Mouse (Mus musculus) liver, embryonic 14.5 days (tissue): ENCODE data around the gene Dcdc2a. TPM values are rescaled to one million over a fixed set of nuclear protein-coding genes. Genes with fewer than 3 reads are reported as not detected.

ENCODE experiments used
- ATAC-seq: fragments of 200-750 bp; cut with Nextera tagmentation; 2 replicates; pipeline ENCODE4 v1.8.0; 2017; ENCODE audit warnings: moderate number of reproducible peaks, mild to moderate bottlenecking, moderate library complexity; ENCODE audit not compliant: insufficient read depth
- DNase-seq, 3 experiments: peaks; one replicate each; pipeline ENCODE4 v3.0.0-alpha.2; 2012 to 2013; ENCODE audit warnings: low read depth in 3 of 3, low spot score in 3 of 3
- H3K27ac ChIP-seq: fragments of 300-500 bp; sonication (generic); 2 replicates; pipeline ENCODE4 v1.5.1; 2014; ENCODE audit warnings: moderate library complexity, mild to moderate bottlenecking, control low read depth, inconsistent platforms
- H3K27me3 ChIP-seq: fragments of 300-500 bp; sonication (generic); 2 replicates; pipeline ENCODE4 v1.6.1; 2014; ENCODE audit warnings: mild to moderate bottlenecking, low read length, moderate library complexity; ENCODE audit not compliant: control insufficient read depth, insufficient read depth
- H3K36me3 ChIP-seq: fragments of 300-500 bp; sonication (generic); replicated peaks from 2 replicates; pipeline ENCODE4 v1.6.1; 2014; ENCODE audit warnings: low read depth; ENCODE audit not compliant: control insufficient read depth, insufficient read depth
- H3K4me1 ChIP-seq, 2 experiments: fragments of 200-500 bp in 1 of 2; fragments of 300-500 bp in 1 of 2; sonication (generic) in 1 of 2; replicated peaks; 2 replicates each; pipeline ENCODE4 v1.6.1; 2012 to 2014; ENCODE audit warnings: antibody characterized with exemption in 1 of 2, inconsistent platforms in 1 of 2, low read length in 1 of 2; ENCODE audit not compliant: control insufficient read depth in 2 of 2, insufficient read depth in 2 of 2
- H3K4me2 ChIP-seq: fragments of 300-500 bp; sonication (generic); 2 replicates; pipeline ENCODE4 v1.6.1; 2014; ENCODE audit warnings: low read depth, mild to moderate bottlenecking, control low read depth, moderate library complexity
- H3K4me3 ChIP-seq, 2 experiments: fragments of 200-500 bp in 1 of 2; fragments of 300-500 bp in 1 of 2; sonication (generic) in 1 of 2; 2 replicates each; pipeline ENCODE4 v1.5.1; 2012 to 2014; ENCODE audit warnings: low read depth in 2 of 2, low read length in 2 of 2, mild to moderate bottlenecking in 2 of 2, control low read depth in 1 of 2, inconsistent platforms in 1 of 2, moderate library complexity in 1 of 2; ENCODE audit not compliant: insufficient read depth in 1 of 2
- H3K9ac ChIP-seq: fragments of 300-500 bp; sonication (generic); replicated peaks from 2 replicates; pipeline ENCODE4 v1.6.1; 2014; ENCODE audit warnings: mild to moderate bottlenecking, control low read depth, moderate library complexity
- H3K9me3 ChIP-seq: fragments of 300-500 bp; sonication (generic); 2 replicates; pipeline ENCODE4 v1.6.1; 2016; ENCODE audit warnings: low read length, mixed read lengths; ENCODE audit not compliant: control insufficient read depth
- CTCF ChIP-seq: IDR thresholded peaks from 2 replicates; pipeline ENCODE4 v1.5.1; 2016; ENCODE audit warnings: antibody characterized with exemption, low read depth, control low read depth
- EP300 ChIP-seq: IDR thresholded peaks from 2 replicates; pipeline ENCODE4 v1.6.1; 2016; ENCODE audit warnings: antibody characterized with exemption, low read depth
- WGBS: fragments of 180-500 bp; shearing (Covaris S2); extraction: QIAGEN DNeasy Blood & Tissue Kit; methylation state at CpG from one replicate; pipeline ENCODE4 v1.1.7; 2014; ENCODE audit not compliant: insufficient replicate concordance; 5-methylcytosine and 5-hydroxymethylcytosine counted together
- polyA plus RNA-seq, 2 experiments: library from polyadenylated mRNA; depleted of rRNA in 1 of 2; stranded (reverse) in 1 of 2; unstranded in 1 of 2; fragments of >200 nt; fragmentation: Nextera tagmentation in 1 of 2; extraction: Ambion mirVana in 1 of 2; gene quantifications; 2 replicates each; pipeline versions ENCODE4 v1.2.1 to v1.2.3; 2012 to 2014

Dcdc2a gene
- polyA plus RNA-seq, 2 experiments: 0.08 to 0.27 TPM

GRCm38 (mm10) chr13:25127806-25128205, 72.0 kb downstream of the Dcdc2a start:
- Histone ChIP-seq H3K9me3 (no peaks in the 10 kb centered on the region), H3K4me2 (no peak overlapping the region), H3K9ac (no peak overlapping the region), H3K4me3 (no peak overlapping the region), H3K36me3 (no peaks in the 10 kb centered on the region), H3K27me3 (no peaks in the 10 kb centered on the region), H3K4me1 (no peaks in the 10 kb centered on the region), H3K27ac (no peak overlapping the region)
- no peak for TF ChIP-seq CTCF
- 72% methylated on average over 6 of the region's 6 CpGs for WGBS
- DNase-seq (no peak), ATAC-seq (no peak)

GRCm38 (mm10) chr13:25128766-25129165, 73.0 kb downstream of the Dcdc2a start:
- Histone ChIP-seq H3K4me1 (no peaks in the 10 kb centered on the region), H3K27me3 (no peaks in the 10 kb centered on the region), H3K4me2 (no peak overlapping the region), H3K9ac (no peak overlapping the region), H3K9me3 (no peaks in the 10 kb centered on the region), H3K27ac (no peak overlapping the region), H3K36me3 (no peaks in the 10 kb centered on the region), H3K4me3 (no peak overlapping the region)
- TF ChIP-seq CTCF: no peak
- TF ChIP-seq EP300: no peak
- DNase-seq (no peak), ATAC-seq (no peak)
- 62% methylated on average over 9 of the region's 9 CpGs for WGBS

- Histone ChIP-seq H3K36me3 (no peaks in the 10 kb centered on the region), H3K4me1 (no peaks in the 10 kb centered on the region), H3K4me2 (no peak overlapping the region), H3K9ac (no peak overlapping the region), H3K27me3 (no peaks in the 10 kb centered on the region), H3K27ac (no peak overlapping the region), H3K9me3 (no peaks in the 10 kb centered on the region), H3K4me3 (no peak overlapping the region)
- WGBS: 67% methylated on average over 3 of the region's 3 CpGs
- no peak for TF ChIP-seq CTCF
- TF ChIP-seq EP300: no peak
- ATAC-seq (no peak), DNase-seq (no peak)
Observed at GRCm38 (mm10) chr13:25143066-25143465, 87.3 kb downstream of the Dcdc2a start.

GRCm38 (mm10) chr13:25144093-25144492, 88.3 kb downstream of the Dcdc2a start:
- DNase-seq: no peak
- Histone ChIP-seq H3K27ac (no peak overlapping the region), H3K27me3 (no peaks in the 10 kb centered on the region), H3K4me3 (no peak overlapping the region), H3K9me3 (no peaks in the 10 kb centered on the region), H3K4me2 (no peak overlapping the region), H3K36me3 (no peaks in the 10 kb centered on the region), H3K9ac (no peak overlapping the region), H3K4me1 (no peaks in the 10 kb centered on the region)
- TF ChIP-seq CTCF (peak; percentile 38), EP300 (no peak)
- ATAC-seq: no peak
- 37% methylated on average over 2 of the region's 2 CpGs for WGBS

GRCm38 (mm10) chr13:25146232-25146631, 90.4 kb downstream of the Dcdc2a start:
- no peak for DNase-seq
- no peak overlapping the region for H3K4me2 ChIP-seq
- H3K27me3 ChIP-seq: no peaks in the 10 kb centered on the region
- no peaks in the 10 kb centered on the region for H3K36me3 ChIP-seq
- H3K9ac ChIP-seq: no peak overlapping the region
- H3K27ac ChIP-seq: no peak overlapping the region
- no peaks in the 10 kb centered on the region for H3K4me1 ChIP-seq
- H3K9me3 ChIP-seq: no peaks in the 10 kb centered on the region
- ATAC-seq: no peak
- WGBS: 35% methylated on average over 2 of the region's 2 CpGs
- no peak overlapping the region for H3K4me3 ChIP-seq
- TF ChIP-seq CTCF (no peak), EP300 (no peak)
